Mouse (Mus musculus): ENCODE results near the gene Themis2.
"Not testable (repeated sequence)": the region's sequence is repeated elsewhere in the genome, so short reads cannot be mapped to it uniquely, and the experiment has no call there.

Gene Themis2

GRCm38 (mm10) chr4:132749258-132749982, 46.8 kb downstream of the Themis2 start:
- no peak for DNase-seq

- no peak for DNase-seq
Measured at GRCm38 (mm10) chr4:132748778-132749177, 47.4 kb downstream of the Themis2 start.

DNA sequence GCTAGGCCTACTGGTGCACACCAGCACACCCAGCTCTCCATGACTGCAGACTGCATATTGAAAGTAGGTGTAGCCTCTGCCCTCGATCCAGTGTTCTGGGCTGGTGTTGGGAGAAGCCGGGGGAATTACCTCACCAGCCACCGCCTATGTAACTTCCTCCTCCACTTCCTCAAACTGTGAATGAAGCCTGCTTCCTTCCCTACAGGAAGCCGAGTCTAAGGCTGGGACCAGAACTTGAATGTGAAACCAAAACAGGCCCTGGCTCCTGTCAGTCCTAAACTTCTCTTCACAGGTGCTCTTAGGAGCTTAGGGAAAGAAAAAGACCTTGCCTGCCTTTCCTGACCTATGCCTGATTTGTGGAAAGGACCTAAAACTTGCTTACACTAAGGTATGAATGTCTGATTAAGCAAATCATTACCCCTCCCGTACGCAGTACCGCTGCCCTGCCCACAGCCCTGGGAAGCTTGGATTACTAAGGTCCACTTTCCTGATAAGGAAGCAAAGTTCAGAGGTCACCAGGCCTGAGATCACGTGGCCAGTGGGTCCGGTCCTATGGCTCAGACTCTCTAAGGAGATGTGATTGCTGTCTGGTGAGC, 48.4 kb downstream of the Themis2 start:
- DNase-seq, result peak; percentile 48 to 72

- DNase-seq, result no peak
Measured at GRCm38 (mm10) chr4:132746911-132747517, 49.2 kb downstream of the Themis2 start.

DNA sequence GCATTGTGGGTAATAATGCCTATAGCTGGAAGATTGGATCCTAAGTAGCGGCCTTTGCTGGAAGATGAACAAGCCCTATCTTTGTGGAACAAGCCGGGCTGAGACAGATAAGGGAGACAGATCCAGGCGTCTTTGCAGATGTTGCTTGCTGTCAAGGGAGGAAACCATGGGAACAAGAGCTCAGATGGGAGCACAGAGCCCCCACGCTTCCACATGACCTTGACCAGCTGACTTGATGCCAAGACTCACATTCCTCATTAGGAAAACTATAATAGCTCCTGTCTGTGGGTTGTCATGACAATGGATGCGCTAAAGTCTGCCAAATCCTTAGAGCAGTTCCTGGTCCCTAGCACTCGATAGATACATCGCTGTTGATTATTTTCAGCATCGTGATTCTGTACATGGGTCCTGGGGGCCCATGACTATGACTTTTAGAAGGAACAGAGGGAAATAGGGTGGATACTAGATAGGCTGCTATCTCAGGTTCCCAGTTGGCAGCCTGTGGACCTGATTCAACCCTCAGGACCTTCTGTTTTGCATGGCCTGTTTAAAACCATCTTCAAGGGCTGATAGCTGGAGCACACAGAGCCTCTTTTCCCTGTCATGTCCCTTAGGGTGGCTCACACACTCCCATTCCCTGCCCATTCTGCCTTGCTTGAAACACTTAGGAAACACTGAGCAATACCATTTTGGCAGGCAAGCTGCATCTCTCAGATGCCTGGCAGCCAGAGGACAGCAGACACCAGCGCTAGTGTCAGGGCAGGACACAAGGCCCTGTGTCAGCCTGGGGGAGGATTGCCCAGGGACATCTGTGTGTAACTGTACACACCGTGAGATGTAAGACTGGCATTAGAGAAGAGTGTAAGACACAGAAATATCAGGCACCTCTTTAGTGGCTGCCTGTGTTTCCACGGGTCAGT, 51.9 kb downstream of the Themis2 start:
- DNase-seq, result no peak

DNA sequence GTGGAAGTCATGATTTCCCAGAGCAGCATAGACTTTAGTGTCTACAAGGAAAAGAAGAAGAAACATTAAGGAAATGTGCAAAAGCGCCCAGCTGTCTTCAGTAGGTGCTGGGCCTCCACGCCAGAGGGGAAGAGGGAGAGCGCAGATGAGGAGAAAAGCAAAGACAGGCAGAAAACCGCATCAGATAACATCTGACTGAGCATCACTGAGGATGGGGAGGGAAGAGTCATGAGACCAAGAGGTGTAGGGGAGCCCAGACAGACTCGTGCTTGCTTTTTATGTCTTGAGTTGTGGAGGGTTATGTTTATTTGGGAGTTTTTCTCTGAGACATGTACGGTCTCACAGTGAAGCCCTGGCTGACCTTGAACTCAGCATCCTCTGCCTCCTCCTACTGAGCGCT, 54.7 kb downstream of the Themis2 start:
- no peak for DNase-seq

DNA sequence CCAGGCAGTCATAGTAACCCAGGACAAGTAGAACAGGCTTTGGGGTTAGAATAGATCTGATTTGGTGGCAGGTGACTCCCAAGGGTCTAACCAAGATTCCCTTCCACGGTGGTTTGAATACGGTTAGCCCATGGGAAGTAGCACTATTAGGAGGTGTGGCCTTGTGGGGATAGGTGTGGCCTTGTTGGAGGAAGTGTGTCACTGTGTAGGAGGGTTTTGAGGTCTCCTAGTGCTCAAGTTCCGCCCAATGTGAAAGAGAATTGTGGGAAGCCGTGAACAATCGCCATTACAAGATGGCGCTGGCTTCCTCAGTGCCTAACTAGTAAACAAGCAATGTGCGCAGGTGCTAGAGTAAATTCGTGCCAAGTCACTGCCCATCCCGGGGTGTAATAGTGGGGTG, 59.0 kb downstream of the Themis2 start:
- DNase-seq, result not testable (repeated sequence)

DNA sequence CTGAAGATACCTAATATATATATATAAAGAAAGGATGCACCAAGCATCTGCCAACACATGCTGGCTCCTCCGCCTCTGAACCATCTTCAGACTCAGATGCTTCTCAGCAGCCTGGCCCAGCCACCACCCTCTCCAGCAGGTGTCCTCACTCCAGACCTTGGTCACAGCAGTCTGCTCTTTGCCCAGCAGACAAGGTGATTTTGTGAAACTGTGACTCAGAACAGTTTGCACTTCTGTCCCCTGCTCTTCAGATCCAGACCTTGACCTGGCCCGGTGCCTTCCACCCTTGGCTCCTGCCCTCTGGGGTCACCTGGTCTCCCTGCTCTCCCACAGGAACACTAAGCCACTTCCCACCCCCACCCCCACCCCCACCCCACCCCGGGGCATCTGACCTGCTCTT, 60.3 kb downstream of the Themis2 start:
- peak; percentile 38 to 74 for DNase-seq

DNA sequence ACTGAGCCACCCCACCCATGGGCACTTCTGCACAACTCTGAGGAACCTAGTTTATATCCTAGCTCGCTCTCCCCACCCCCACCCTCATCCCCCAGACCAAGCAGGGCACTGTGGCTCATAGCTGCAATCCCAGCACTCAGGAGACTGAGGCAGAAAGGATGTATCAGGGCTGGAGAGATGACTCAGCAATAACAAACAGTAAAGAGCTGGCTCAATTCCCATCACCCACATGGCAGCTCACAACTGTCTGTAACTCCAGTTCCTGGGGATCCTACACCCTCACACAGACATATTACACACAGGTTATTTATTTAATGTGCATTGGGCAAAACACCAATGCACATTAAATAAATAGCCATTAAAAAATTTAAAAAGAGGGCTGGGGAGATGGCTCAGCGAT, 60.8 kb downstream of the Themis2 start:
- no peak for DNase-seq

DNA sequence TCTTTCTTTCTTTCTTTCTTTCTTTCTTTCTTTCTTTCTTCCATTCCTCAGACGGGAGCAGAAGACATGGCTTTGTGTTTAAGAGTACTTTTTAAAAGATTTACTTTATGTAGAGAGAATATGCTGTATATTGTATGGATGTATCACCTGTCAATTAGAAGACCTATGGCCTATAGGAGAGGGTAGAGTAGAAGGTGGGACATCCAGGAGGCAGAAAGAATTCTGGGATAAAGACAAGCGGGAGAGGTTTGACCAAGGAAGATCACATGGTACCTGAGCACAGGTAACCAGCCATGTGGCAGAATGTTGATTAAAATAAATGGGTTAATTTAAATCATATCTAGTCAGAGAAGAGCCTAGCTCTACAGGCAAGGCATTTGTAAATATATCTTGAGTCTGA, 61.4 kb downstream of the Themis2 start:
- no peak for DNase-seq

DNA sequence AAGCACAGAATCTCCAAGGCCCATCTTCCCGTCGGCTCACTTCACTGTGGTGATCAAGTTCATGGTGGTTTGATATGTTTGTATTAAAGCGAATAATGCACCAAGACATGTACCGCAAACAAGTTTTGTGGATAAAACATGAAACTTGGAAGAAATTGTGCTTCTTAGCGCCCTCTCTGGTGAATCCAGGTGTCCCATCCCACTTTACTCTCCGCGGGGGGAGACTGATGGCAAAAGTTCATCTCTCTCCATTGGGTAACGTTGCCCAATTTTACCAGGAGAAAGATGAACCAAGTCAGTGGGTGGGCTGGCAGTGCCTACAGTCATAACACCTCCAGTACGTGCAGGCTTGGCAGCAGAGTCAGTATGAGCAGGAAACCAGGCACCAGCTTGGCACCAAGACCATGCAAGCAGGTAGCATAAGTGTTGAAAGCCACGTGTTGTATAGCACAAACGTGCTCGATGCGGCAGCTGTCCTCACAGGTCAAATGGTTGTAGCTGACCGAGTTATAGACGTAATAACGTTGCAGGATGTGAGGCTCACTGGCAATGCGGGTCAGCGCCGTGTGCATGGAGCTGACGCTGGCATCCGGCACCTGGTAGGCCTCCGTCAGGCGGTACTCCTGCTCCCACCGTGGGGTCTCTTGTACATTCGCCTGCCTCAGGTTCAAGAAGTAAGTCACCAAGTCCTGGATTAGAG, 63.0 kb downstream of the Themis2 start:
- DNase-seq, result no peak

DNA sequence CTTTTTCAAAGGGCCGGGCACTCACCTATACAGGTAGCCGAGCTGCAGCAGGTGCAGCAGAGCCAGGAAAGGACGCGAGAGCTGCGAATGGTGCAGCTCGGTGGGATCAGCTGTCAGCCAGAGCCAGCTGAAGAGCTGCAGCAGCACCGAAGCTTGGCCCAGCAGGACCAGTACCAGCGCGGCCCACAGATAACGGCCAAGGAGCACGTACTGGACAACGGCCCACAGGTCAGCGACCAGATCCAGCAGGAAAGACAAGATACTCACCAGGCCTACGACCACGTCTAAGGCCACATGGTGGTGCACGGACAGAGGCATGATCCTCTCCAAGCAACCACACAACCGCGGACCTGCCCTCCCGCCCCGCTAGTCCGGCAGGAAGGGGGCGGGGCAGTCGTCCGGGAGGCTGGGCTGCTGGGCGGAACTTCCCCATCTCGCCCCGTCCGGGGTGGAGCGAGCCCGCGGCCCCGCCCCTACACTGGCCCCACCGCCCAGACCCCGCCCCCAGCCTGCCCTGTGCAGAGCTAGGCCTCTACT, 64.0 kb downstream of the Themis2 start, which contains the start of gene Xkr8:
Gene Xkr8 (minus strand): TSS at position 399 of the 537 bp plus-strand sequence.
- peak; percentile 96 to 97 for DNase-seq
